Mouse (Mus musculus): ENCODE results near the gene Map3k6. TPM values are rescaled to one million over a fixed set of nuclear protein-coding genes. Genes with fewer than 3 reads are reported as not detected.

Gene Map3k6
- polyA plus RNA-seq, 1 experiment from 2014 or later, result 3.4 TPM

GRCm38 (mm10) chr4:133199743-133200142 is 40.9 kb upstream of the Map3k6 start:
- Histone ChIP-seq H3K36me3 (ENCODE audit: control insufficient read depth, insufficient read depth, low read length) (peaks cover 17% of the 10 kb centered on the region), H3K4me3 (ENCODE audit: low read depth, low read length) (no peak overlapping the region), H3K4me1 (ENCODE audit: control insufficient read depth, insufficient read depth, low read length) (peaks cover 55% of the 10 kb centered on the region), H3K27me3 (ENCODE audit: control insufficient read depth, insufficient read depth, low read length) (no peaks in the 10 kb centered on the region), H3K9ac (replicated peaks; ENCODE audit: low read depth, low read length) (no peak overlapping the region), H3K9me3 (ENCODE audit: control insufficient read depth, low read depth, low read length) (no peaks in the 10 kb centered on the region), H3K4me2 (replicated peaks; ENCODE audit: low read depth, low read length) (no peak overlapping the region), H3K27ac (ENCODE audit: low read length) (no peak overlapping the region; the same call in 1 of the 2 replicates)
- no peak for ATAC-seq (ENCODE audit: insufficient number of reproducible peaks, insufficient read depth, low FRiP score, low read depth)
- WGBS, result 68% methylated on average over 6 of the region's 6 CpGs

DNA sequence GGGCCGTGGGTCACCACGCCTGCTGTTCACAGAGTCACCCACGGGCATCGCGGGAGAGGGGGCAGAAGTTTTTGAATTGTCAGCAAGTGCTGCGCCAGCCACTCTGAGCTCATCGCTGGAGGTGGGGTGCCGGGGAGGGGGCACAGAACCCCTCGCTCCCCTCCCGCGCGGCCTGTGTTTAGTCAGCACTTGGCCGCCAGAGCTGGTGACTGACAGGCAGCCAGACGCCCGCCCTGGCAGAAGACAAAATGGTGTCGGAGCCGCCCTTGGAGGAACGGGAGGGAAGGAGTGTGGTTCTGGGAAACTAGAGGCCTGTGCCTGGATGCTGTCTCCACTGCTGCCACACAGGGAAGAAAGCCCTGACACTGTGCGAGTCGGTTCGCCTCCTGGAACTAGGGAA is 40.3 kb upstream of the Map3k6 start:
- Histone ChIP-seq H3K9ac (replicated peaks; ENCODE audit: low read depth, low read length) (no peak overlapping the region), H3K27ac (ENCODE audit: low read length) (peak overlapping the region; percentile 58; the same call in 1 of the 2 replicates), H3K9me3 (ENCODE audit: control insufficient read depth, low read depth, low read length) (no peaks in the 10 kb centered on the region), H3K4me3 (ENCODE audit: low read depth, low read length) (no peak overlapping the region), H3K27me3 (ENCODE audit: control insufficient read depth, insufficient read depth, low read length) (no peaks in the 10 kb centered on the region), H3K36me3 (ENCODE audit: control insufficient read depth, insufficient read depth, low read length) (peaks cover 17% of the 10 kb centered on the region), H3K4me1 (ENCODE audit: control insufficient read depth, insufficient read depth, low read length) (peaks cover 57% of the 10 kb centered on the region), H3K4me2 (replicated peaks; ENCODE audit: low read depth, low read length) (no peak overlapping the region)
- WGBS, result 31% methylated on average over 21 of the region's 21 CpGs
- no peak for ATAC-seq (ENCODE audit: insufficient number of reproducible peaks, insufficient read depth, low FRiP score, low read depth)

- 60% methylated on average over 8 of the region's 8 CpGs for WGBS
- ATAC-seq (ENCODE audit: insufficient number of reproducible peaks, insufficient read depth, low FRiP score, low read depth), result peak; percentile 48; the same call in 1 of the 2 replicates
- peaks cover 9% of the 10 kb centered on the region for H3K36me3 ChIP-seq (ENCODE audit: control insufficient read depth, insufficient read depth, low read length)
- H3K9ac ChIP-seq (replicated peaks; ENCODE audit: low read depth, low read length), result no peak overlapping the region
- no peaks in the 10 kb centered on the region for H3K9me3 ChIP-seq (ENCODE audit: control insufficient read depth, low read depth, low read length)
- peaks cover 57% of the 10 kb centered on the region for H3K4me1 ChIP-seq (ENCODE audit: control insufficient read depth, insufficient read depth, low read length)
- peak overlapping the region; percentile 58; the same call in 1 of the 2 replicates for H3K27ac ChIP-seq (ENCODE audit: low read length)
- no peak overlapping the region for H3K4me2 ChIP-seq (replicated peaks; ENCODE audit: low read depth, low read length)
- H3K4me3 ChIP-seq (ENCODE audit: low read depth, low read length), result no peak overlapping the region
- no peaks in the 10 kb centered on the region for H3K27me3 ChIP-seq (ENCODE audit: control insufficient read depth, insufficient read depth, low read length)
These were observed 39.4 kb upstream of the Map3k6 start for GRCm38 (mm10) chr4:133201006-133201771.

DNA sequence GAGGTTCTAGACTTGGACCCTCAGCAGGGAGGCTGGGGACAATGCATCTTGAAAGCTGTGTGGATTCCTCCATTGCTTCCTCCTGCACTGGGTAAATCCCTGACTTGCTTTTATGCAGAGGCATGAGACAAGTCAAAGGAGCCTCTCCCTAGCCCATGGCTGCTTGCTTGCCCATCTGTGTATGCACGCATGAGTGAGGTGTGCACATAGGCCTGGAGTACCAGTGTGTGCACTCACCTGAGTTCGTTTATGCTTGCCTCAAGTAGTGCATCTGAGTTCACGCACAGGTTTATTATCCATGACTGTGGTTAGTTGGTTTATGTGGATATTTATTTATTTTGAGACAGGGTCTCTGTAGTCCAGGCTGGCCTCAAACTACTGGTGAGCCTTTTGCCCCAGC is 38.4 kb upstream of the Map3k6 start:
- Histone ChIP-seq H3K4me1 (ENCODE audit: control insufficient read depth, insufficient read depth, low read length) (peaks cover 48% of the 10 kb centered on the region), H3K36me3 (ENCODE audit: control insufficient read depth, insufficient read depth, low read length) (no peaks in the 10 kb centered on the region; the same call in 1 of the 2 replicates), H3K9ac (replicated peaks; ENCODE audit: low read depth, low read length) (no peak overlapping the region), H3K27ac (ENCODE audit: low read length) (no peak overlapping the region), H3K4me2 (replicated peaks; ENCODE audit: low read depth, low read length) (no peak overlapping the region), H3K9me3 (ENCODE audit: control insufficient read depth, low read depth, low read length) (no peaks in the 10 kb centered on the region), H3K4me3 (ENCODE audit: low read depth, low read length) (no peak overlapping the region), H3K27me3 (ENCODE audit: control insufficient read depth, insufficient read depth, low read length) (no peaks in the 10 kb centered on the region)
- no peak for ATAC-seq (ENCODE audit: insufficient number of reproducible peaks, insufficient read depth, low FRiP score, low read depth)
- WGBS, result 93% methylated on average over 3 of the region's 3 CpGs

- 63% methylated on average over 3 of the region's 3 CpGs for WGBS
- H3K36me3 ChIP-seq (ENCODE audit: control insufficient read depth, insufficient read depth, low read length), result no peaks in the 10 kb centered on the region; the same call in 1 of the 2 replicates
These were observed 37.0 kb upstream of the Map3k6 start for GRCm38 (mm10) chr4:133203591-133203990.

DNA sequence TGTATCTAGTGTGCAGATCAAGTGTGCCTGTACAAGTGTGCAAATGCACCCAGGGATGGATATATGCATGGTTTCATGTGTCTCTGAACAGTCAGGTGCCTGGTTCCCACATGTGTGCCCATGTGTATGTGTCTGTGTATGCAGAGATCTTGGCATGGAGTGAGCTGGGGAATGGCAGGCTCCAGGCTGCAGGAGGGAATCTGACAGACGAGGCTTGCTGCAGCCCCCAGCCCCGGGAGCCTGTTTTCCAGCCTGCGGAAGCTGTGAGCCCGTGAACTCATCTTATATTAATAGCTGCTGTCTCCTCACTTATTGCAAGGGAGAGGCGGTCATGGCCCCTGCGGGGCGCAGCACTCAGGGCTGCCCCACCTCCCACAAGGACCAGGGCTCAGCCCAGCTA is 36.2 kb upstream of the Map3k6 start:
- H3K9ac ChIP-seq (replicated peaks; ENCODE audit: low read depth, low read length), result 0 out of 2 replicates have a peak overlapping the region, but pooled peaks have one; percentile 3
- peak overlapping the region; percentile 61; the same call in 1 of the 2 replicates for H3K27ac ChIP-seq (ENCODE audit: low read length)
- 14% methylated on average over 7 of the region's 7 CpGs for WGBS
- ATAC-seq (ENCODE audit: insufficient number of reproducible peaks, insufficient read depth, low FRiP score, low read depth), result no peak
- no peak overlapping the region for H3K4me3 ChIP-seq (ENCODE audit: low read depth, low read length)
- H3K9me3 ChIP-seq (ENCODE audit: control insufficient read depth, low read depth, low read length), result no peaks in the 10 kb centered on the region
- H3K4me1 ChIP-seq (ENCODE audit: control insufficient read depth, insufficient read depth, low read length), result peaks cover 28% of the 10 kb centered on the region
- no peaks in the 10 kb centered on the region; the same call in 1 of the 2 replicates for H3K36me3 ChIP-seq (ENCODE audit: control insufficient read depth, insufficient read depth, low read length)
- H3K4me2 ChIP-seq (replicated peaks; ENCODE audit: low read depth, low read length), result no peak overlapping the region
- H3K27me3 ChIP-seq (ENCODE audit: control insufficient read depth, insufficient read depth, low read length), result no peaks in the 10 kb centered on the region

More at GRCm38 (mm10) chr4:133203591-133203990, 37.0 kb upstream of the Map3k6 start:
- Histone ChIP-seq H3K4me1 (ENCODE audit: control insufficient read depth, insufficient read depth, low read length) (peaks cover 34% of the 10 kb centered on the region), H3K9me3 (ENCODE audit: control insufficient read depth, low read depth, low read length) (no peaks in the 10 kb centered on the region), H3K4me2 (replicated peaks; ENCODE audit: low read depth, low read length) (no peak overlapping the region), H3K27ac (ENCODE audit: low read length) (no peak overlapping the region), H3K4me3 (ENCODE audit: low read depth, low read length) (no peak overlapping the region), H3K9ac (replicated peaks; ENCODE audit: low read depth, low read length) (no peak overlapping the region), H3K27me3 (ENCODE audit: control insufficient read depth, insufficient read depth, low read length) (no peaks in the 10 kb centered on the region)
- ATAC-seq (ENCODE audit: insufficient number of reproducible peaks, insufficient read depth, low FRiP score, low read depth), result no peak

DNA sequence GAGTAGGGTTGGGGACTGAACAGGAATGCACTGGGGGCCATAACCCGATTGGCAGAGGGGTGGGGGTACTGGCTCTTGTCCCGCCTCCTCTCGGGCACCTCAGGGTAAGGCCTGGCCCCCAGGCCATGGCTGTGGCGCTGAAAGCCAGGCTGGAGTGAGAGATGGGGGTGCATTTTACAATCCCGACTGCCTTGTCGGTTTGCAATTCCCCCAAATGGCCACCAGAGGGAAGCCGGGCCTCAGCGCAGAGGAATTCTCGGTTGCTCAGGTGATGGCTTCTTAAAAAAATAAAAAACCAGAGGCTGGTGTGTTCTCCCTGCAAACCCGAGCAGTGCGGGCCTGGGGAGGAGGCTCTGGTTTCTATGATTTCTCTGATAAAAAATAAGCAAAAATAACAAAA is 31.3 kb upstream of the Map3k6 start:
- Histone ChIP-seq H3K9me3 (ENCODE audit: control insufficient read depth, low read depth, low read length) (no peaks in the 10 kb centered on the region), H3K27ac (ENCODE audit: low read length) (no peak overlapping the region), H3K27me3 (ENCODE audit: control insufficient read depth, insufficient read depth, low read length) (no peaks in the 10 kb centered on the region), H3K4me3 (ENCODE audit: low read depth, low read length) (no peak overlapping the region), H3K4me1 (ENCODE audit: control insufficient read depth, insufficient read depth, low read length) (peaks cover 21% of the 10 kb centered on the region; the same call in 1 of the 2 replicates), H3K9ac (replicated peaks; ENCODE audit: low read depth, low read length) (no peak overlapping the region), H3K36me3 (ENCODE audit: control insufficient read depth, insufficient read depth, low read length) (no peaks in the 10 kb centered on the region), H3K4me2 (replicated peaks; ENCODE audit: low read depth, low read length) (no peak overlapping the region)
- 4% methylated on average over 11 of the region's 11 CpGs for WGBS
- ATAC-seq (ENCODE audit: insufficient number of reproducible peaks, insufficient read depth, low FRiP score, low read depth), result no peak

GRCm38 (mm10) chr4:133210023-133210787 is 30.4 kb upstream of the Map3k6 start:
- Histone ChIP-seq H3K36me3 (ENCODE audit: control insufficient read depth, insufficient read depth, low read length) (no peaks in the 10 kb centered on the region), H3K9me3 (ENCODE audit: control insufficient read depth, low read depth, low read length) (no peaks in the 10 kb centered on the region)

More at GRCm38 (mm10) chr4:133210023-133210787, 30.4 kb upstream of the Map3k6 start:
- Histone ChIP-seq H3K4me2 (replicated peaks; ENCODE audit: low read depth, low read length) (no peak overlapping the region), H3K9ac (replicated peaks; ENCODE audit: low read depth, low read length) (no peak overlapping the region), H3K27ac (ENCODE audit: low read length) (no peak overlapping the region), H3K4me3 (ENCODE audit: low read depth, low read length) (no peak overlapping the region), H3K27me3 (ENCODE audit: control insufficient read depth, insufficient read depth, low read length) (no peaks in the 10 kb centered on the region), H3K4me1 (ENCODE audit: control insufficient read depth, insufficient read depth, low read length) (peaks cover 15% of the 10 kb centered on the region; the same call in 1 of the 2 replicates)
- ATAC-seq (ENCODE audit: insufficient number of reproducible peaks, insufficient read depth, low FRiP score, low read depth), result no peak
- 94% methylated on average over 24 of the region's 24 CpGs for whole genome bisulfite sequencing
